Mouse (Mus musculus) gastrocnemius, postnatal 14 days (tissue): Measurements from ENCODE around the gene Asphd2. TPM values are rescaled to one million over a fixed set of nuclear protein-coding genes. Genes with fewer than 3 reads are reported as not detected.
"Not testable (repeated sequence)": the region's sequence is repeated elsewhere in the genome, so short reads cannot be mapped to it uniquely, and the experiment has no call there.

ENCODE experiments used
- DNase-seq: peaks from one replicate; pipeline ENCODE4 v3.0.0; 2021; ENCODE audit warnings: mixed read lengths
- intact Hi-C: fragments of 180-260 bp; cut with DNase I; formaldehyde crosslinking; loops from one replicate; pipeline ENCODE4 v1.15.1; 2025; ENCODE audit warnings: low total_unique reads
- long read RNA-seq, 2 experiments: library from polyadenylated mRNA; stranded (forward); transcript quantifications; one replicate each; pipeline ENCODE4 v2.0.0; 2021
- total RNA-seq, 2 experiments: library from RNA; stranded (reverse); gene quantifications; 2 replicates each; pipeline ENCODE4 v1.2.3; 2021

Gene Asphd2
- total RNA-seq, result 1 to 10 TPM in 1 of 2 experiments, under 1 TPM in 1; 0.33 to 1.0 TPM
- long read RNA-seq, experiment 1, partial matches to known transcripts, result 0 of 1 reads
- long read RNA-seq, experiment 1, other reads (novel, unspliced or antisense), result 1 of 1 reads
- long read RNA-seq, experiment 2, partial matches to known transcripts, result 0 of 3 reads
- long read RNA-seq, experiment 2, other reads (novel, unspliced or antisense), result 3 of 3 reads

- intact Hi-C loops, result no loop called here
- DNase-seq, result peak; percentile 46
Measured at GRCm38 (mm10) chr5:112394779-112395443, at the start of gene Asphd2. Gene Asphd2, minus strand, starts transcription at chr5:112394866.

GRCm38 (mm10) chr5:112438535-112438934, 43.9 kb upstream of the Asphd2 start:
- peak; percentile 1 for DNase-seq
- intact Hi-C loops, result loop anchor here (10.0 kb wide), 1 partner anchor 636 kb away; the partner anchor contains the start of gene Crybb2

GRCm38 (mm10) chr5:112433004-112433403, 38.3 kb upstream of the Asphd2 start:
- DNase-seq, result peak; percentile 58
- intact Hi-C loops, result loop anchor here (10.0 kb wide), 1 partner anchor 642 kb away; the partner anchor contains the start of gene Crybb2

- intact Hi-C loops, result loop anchor here (10.0 kb wide), 1 partner anchor 643 kb away; the partner anchor contains the start of gene Crybb2
- DNase-seq, result no peak
Measured at GRCm38 (mm10) chr5:112432033-112432432, 37.4 kb upstream of the Asphd2 start.

- intact Hi-C loops, result loop anchor here (10.0 kb wide), 1 partner anchor 644 kb away; the partner anchor contains the start of gene Crybb2
- peak; percentile 2 for DNase-seq
Measured at GRCm38 (mm10) chr5:112431120-112431775, 36.6 kb upstream of the Asphd2 start.

GRCm38 (mm10) chr5:112428944-112429343, 34.3 kb upstream of the Asphd2 start:
- intact Hi-C loops, result loop anchor here (5.0 to 10.0 kb wide), 2 partner anchors 94 to 187 kb away; no protein-coding TSS in a partner anchor
- DNase-seq, result peak; percentile 60

GRCm38 (mm10) chr5:112427283-112427682, 32.6 kb upstream of the Asphd2 start:
- intact Hi-C loops, result loop anchor here (5.0 to 10.0 kb wide), 2 partner anchors 92 to 185 kb away; no protein-coding TSS in a partner anchor
- peak; percentile 57 for DNase-seq

GRCm38 (mm10) chr5:112426635-112427034, 32.0 kb upstream of the Asphd2 start:
- intact Hi-C loops, result loop anchor here (5.0 to 10.0 kb wide), 2 partner anchors 92 to 184 kb away; no protein-coding TSS in a partner anchor
- no peak for DNase-seq

GRCm38 (mm10) chr5:112419535-112419934, 24.9 kb upstream of the Asphd2 start:
- no peak for DNase-seq
- intact Hi-C loops, result no loop called here

GRCm38 (mm10) chr5:112418023-112418422, 23.4 kb upstream of the Asphd2 start:
- intact Hi-C loops, result no loop called here
- no peak for DNase-seq

- intact Hi-C loops, result no loop called here
- no peak for DNase-seq
Measured at GRCm38 (mm10) chr5:112416673-112417072, 22.0 kb upstream of the Asphd2 start.

GRCm38 (mm10) chr5:112412781-112413180, 18.1 kb upstream of the Asphd2 start:
- intact Hi-C loops, DNase-seq: not testable (repeated sequence)

GRCm38 (mm10) chr5:112411514-112412335, 17.1 kb upstream of the Asphd2 start:
- no peak for DNase-seq
- intact Hi-C loops, result no loop called here

- no peak for DNase-seq
- intact Hi-C loops, result no loop called here
Measured at GRCm38 (mm10) chr5:112411072-112411471, 16.4 kb upstream of the Asphd2 start.

- no peak for DNase-seq
- intact Hi-C loops, result no loop called here
Measured at GRCm38 (mm10) chr5:112409274-112409673, 14.6 kb upstream of the Asphd2 start.

- DNase-seq, result no peak
- intact Hi-C loops, result no loop called here
Measured at GRCm38 (mm10) chr5:112406017-112406416, 11.4 kb upstream of the Asphd2 start.

GRCm38 (mm10) chr5:112402437-112402836, 7.8 kb upstream of the Asphd2 start:
- intact Hi-C loops, result no loop called here
- DNase-seq, result no peak

- DNase-seq, result no peak
Measured at GRCm38 (mm10) chr5:112399284-112399683, 4.6 kb upstream of the Asphd2 start.

GRCm38 (mm10) chr5:112396066-112396465, 1.4 kb upstream of the Asphd2 start:
- intact Hi-C loops, result no loop called here
- no peak for DNase-seq

More at GRCm38 (mm10) chr5:112399284-112399683, 4.6 kb upstream of the Asphd2 start:
- intact Hi-C loops, result no loop called here
